Mouse (Mus musculus) erythroblast, embryonic 14.5 days (primary cell): ENCODE data around the gene Uqcc3. TPM values are rescaled to one million over a fixed set of nuclear protein-coding genes. Genes with fewer than 3 reads are reported as not detected.

Source experiments
- H3K27me3 ChIP-seq: 2 replicates; pipeline ENCODE4 v1.6.1; 2012; ENCODE audit warnings: inconsistent platforms; ENCODE audit not compliant: control insufficient read depth
- H3K36me3 ChIP-seq: 2 replicates; pipeline ENCODE4 v1.6.1; 2012; ENCODE audit warnings: mild to moderate bottlenecking, inconsistent platforms; ENCODE audit not compliant: control insufficient read depth
- H3K4me1 ChIP-seq: 2 replicates; pipeline ENCODE4 v1.6.1; 2012; ENCODE audit warnings: inconsistent platforms; ENCODE audit not compliant: control insufficient read depth
- H3K4me3 ChIP-seq: replicated peaks from 2 replicates; pipeline ENCODE3; 2012; ENCODE audit warnings: moderate library complexity, mild to moderate bottlenecking, inconsistent platforms
- H3K9me3 ChIP-seq: 2 replicates; pipeline ENCODE4 v1.6.1; 2012; ENCODE audit warnings: low read length, inconsistent platforms, mixed read lengths; ENCODE audit not compliant: control insufficient read depth
- GATA1 ChIP-seq: IDR thresholded peaks from 2 replicates; pipeline ENCODE4 v1.6.1; 2012; ENCODE audit warnings: low read length, inconsistent platforms, mixed read lengths
- TAL1 ChIP-seq: IDR thresholded peaks from 3 replicates; pipeline ENCODE4 v1.6.1; 2012; ENCODE audit warnings: low read length, inconsistent platforms, mixed read lengths
- polyA plus RNA-seq: library from polyadenylated mRNA; stranded (reverse); fragments of >175 nt; gene quantifications from 2 replicates; pipeline ENCODE4 v1.2.3, GENCODE M21; 2012

Gene Uqcc3
- polyA plus RNA-seq, 1 experiment: 3.8 TPM

DNA sequence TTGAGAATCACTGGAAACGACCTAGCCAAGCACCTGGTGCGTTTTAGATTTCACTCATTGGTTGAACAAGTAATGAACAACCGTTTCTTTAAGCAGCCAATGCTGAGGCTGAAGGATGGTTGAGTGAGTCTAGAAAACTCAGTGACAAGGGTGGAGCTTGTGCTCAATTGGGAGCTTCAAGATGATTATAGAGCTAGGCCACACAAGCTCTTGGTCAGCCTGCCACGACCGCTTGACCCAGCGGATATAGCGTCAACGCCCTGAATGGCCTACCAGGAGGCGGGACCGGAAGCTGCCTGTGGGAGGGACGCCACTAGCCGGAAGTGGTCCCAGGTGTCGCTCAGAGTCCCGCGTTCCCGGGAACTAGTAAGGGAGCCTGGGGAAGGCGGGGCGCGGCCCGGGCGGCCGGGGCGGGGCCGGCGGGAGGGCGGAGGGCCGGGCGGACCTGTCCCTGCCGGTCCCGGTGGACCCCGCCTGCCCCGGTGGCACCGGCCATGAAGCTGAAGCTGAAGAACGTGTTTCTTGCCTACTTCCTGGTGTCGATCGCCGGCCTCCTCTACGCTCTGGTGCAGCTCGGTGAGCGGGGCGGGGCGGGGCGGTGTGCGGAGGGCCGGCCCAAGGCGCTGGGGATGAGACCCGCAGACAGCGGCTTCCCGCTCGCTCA, 39.5 kb upstream of the Uqcc3 start, which contains the start of gene B3gat3:
TSS of gene B3gat3 (plus strand) at position 302 of the 664 bp plus-strand sequence.
- peaks cover 50% of the 10 kb centered on the region for H3K36me3 ChIP-seq
- no peaks in the 10 kb centered on the region for H3K9me3 ChIP-seq
- no peak for TF ChIP-seq TAL1
- no peak for TF ChIP-seq GATA1
- peak within 1 kb of the TSS; percentile 95 for H3K4me3 ChIP-seq
- peaks cover 43% of the 10 kb centered on the region for H3K4me1 ChIP-seq
- no peaks in the 10 kb centered on the region for H3K27me3 ChIP-seq

DNA sequence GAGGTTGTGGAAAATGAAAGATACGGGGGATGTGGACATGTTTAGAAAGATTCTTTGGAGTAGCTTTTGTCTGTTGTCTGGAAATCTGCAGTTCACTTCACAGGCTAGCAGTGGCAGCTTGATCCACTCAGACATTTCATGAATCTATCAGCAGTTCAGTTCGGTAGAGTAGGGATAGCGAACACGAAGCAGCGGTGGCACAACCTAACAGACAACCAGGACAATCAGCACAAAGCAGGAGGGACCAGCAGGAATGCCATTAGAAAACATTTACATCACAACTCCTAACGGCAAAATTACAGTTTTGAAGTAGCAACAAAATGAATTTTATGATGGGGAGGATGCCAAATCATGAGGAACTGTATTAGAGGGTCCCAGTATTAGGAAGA, 39.0 kb upstream of the Uqcc3 start:
- Histone ChIP-seq H3K27me3 (no peaks in the 10 kb centered on the region), H3K4me1 (peaks cover 41% of the 10 kb centered on the region), H3K36me3 (peaks cover 53% of the 10 kb centered on the region), H3K4me3 (peak overlapping the region; percentile 95), H3K9me3 (no peaks in the 10 kb centered on the region)
- TF ChIP-seq TAL1: no peak
- no peak for TF ChIP-seq GATA1

DNA sequence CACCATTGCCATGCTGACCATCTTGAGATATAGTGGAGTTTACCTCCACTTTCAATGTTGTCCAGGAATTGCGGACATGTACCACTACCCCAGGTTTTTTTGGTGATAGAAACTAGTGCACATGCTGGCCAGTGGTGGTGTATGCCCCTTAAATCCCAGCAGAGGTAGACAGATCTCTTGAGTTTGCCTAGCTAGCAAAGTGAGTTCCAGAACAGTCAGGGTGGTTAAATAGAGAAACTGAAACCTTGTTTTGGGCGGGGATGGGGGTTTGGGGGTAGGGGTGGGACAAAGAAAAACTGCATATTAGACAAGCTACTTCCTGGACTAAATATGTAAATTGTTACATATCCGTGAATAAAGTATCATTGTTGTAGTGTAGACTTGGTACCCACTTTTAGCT, 38.3 kb upstream of the Uqcc3 start:
- Histone ChIP-seq H3K9me3 (no peaks in the 10 kb centered on the region), H3K36me3 (peaks cover 55% of the 10 kb centered on the region), H3K27me3 (no peaks in the 10 kb centered on the region), H3K4me3 (no peak overlapping the region), H3K4me1 (peaks cover 37% of the 10 kb centered on the region)
- TF ChIP-seq GATA1 (no peak), TAL1 (no peak)

DNA sequence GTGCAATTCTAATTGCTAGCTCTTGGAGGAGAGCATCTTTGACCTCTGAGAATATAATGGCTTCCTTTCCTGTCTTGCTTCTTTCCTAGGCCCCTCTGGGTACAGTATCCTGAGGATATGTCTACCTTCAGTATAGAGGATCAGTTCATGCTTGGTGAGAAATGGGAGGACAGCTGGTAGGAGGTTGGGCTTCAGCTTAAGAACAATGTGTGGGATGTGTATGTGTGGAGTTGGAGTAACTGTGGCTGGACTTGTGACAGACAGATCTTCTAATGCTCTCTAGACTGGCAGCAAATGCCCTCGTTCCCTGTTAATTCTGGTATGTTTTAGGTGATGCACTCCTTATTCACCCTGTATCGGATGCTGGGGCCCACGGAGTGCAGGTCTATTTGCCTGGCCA, 33.5 kb upstream of the Uqcc3 start:
- TF ChIP-seq GATA1 (no peak), TAL1 (no peak)
- H3K27me3 ChIP-seq: no peaks in the 10 kb centered on the region
- peaks cover 2% of the 10 kb centered on the region for H3K4me1 ChIP-seq
- H3K36me3 ChIP-seq: peaks cover 82% of the 10 kb centered on the region
- no peaks in the 10 kb centered on the region for H3K9me3 ChIP-seq
- H3K4me3 ChIP-seq: no peak overlapping the region

DNA sequence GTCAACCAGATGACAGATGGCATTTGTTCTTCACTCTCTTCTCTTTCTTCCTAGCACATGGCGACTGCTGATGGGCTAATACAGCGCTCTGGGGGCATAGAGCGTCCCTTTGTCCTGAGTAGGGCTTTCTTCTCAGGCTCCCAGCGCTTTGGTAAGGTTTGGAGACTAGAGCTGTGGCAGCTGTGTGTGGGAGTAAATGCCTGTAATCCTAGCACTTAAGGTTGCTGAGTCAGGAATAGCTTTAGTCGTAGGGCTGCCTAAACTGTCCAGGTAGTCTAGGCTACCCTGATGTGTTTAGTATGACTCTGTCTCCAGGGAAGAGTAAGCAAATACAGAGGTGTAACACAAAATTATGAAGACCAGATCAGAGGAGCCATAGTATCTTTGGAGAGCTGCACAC, 31.1 kb upstream of the Uqcc3 start:
- H3K36me3 ChIP-seq: peaks cover 100% of the 10 kb centered on the region
- no peaks in the 10 kb centered on the region for H3K9me3 ChIP-seq
- no peaks in the 10 kb centered on the region for H3K4me1 ChIP-seq
- H3K4me3 ChIP-seq: no peak overlapping the region
- TF ChIP-seq TAL1 (no peak), GATA1 (no peak)
- H3K27me3 ChIP-seq: no peaks in the 10 kb centered on the region

DNA sequence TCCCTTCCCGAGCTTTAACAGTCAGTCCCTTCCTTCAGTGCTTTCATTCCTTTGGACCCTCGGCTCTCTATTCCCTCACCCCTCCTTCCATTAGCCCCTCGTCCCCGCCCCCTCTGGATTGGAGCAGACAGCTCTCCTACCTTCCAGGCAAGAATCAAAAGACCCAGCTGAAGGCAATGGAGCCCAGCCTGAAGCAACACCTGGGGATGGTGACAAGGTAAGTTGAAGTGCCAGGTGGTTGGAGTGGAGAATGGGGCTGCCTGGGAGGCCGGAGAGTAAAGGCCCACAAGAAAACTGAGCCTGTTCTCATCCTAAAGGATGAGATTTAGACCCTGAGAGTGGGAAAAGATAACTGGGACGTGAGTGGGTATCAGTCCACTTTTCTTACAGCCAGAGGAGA, 27.8 kb upstream of the Uqcc3 start:
- Histone ChIP-seq H3K9me3 (no peaks in the 10 kb centered on the region), H3K27me3 (no peaks in the 10 kb centered on the region), H3K36me3 (peaks cover 98% of the 10 kb centered on the region), H3K4me1 (no peaks in the 10 kb centered on the region), H3K4me3 (no peak overlapping the region)
- TF ChIP-seq GATA1 (no peak), TAL1 (no peak)

DNA sequence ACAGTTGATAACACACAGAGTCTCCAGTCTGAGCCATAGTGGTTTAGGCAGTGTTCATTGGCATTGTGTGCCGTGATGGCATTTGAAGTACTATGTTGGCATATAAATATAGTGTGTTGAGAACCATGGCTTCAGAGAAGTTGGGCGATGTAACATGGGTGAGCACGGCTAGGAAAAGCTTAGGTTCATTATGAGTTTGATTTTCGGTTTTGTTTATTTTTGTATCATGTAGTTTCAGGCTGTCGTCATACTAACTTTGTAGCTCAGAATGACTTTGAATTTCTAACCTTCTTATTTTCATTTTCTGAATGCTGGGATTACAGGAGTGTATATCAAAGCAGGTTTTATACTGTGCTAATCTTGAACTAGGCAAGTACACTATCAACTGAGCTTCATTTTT, 22.7 kb upstream of the Uqcc3 start:
- Histone ChIP-seq H3K9me3 (no peaks in the 10 kb centered on the region), H3K36me3 (peaks cover 87% of the 10 kb centered on the region), H3K4me3 (no peak overlapping the region), H3K27me3 (no peaks in the 10 kb centered on the region), H3K4me1 (peaks cover 24% of the 10 kb centered on the region)
- no peak for TF ChIP-seq GATA1
- TF ChIP-seq TAL1: no peak

DNA sequence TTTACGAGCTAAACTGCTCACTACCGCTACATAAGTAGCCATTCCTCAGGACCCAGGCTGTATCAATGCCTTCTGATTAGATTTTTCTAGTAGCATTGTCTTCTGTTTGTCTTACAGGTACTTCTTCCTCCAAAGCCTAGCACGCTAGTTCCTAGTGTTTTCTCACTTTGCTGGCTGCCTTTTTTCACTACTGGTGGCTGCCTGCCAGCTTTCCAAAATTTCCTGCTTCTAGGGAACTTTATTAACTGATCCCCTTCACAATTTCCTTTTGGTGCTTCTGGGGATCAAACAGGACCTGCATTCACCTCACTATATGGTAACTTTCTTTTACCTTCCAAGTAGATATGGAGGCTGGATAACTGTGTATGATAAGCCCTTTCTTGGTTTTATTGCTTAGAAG, 18.4 kb upstream of the Uqcc3 start:
- Histone ChIP-seq H3K36me3 (peaks cover 78% of the 10 kb centered on the region), H3K4me3 (peak overlapping the region; percentile 70), H3K27me3 (no peaks in the 10 kb centered on the region), H3K4me1 (peaks cover 60% of the 10 kb centered on the region), H3K9me3 (peaks cover 3% of the 10 kb centered on the region; the same call in 1 of the 2 replicates)
- TF ChIP-seq GATA1 (no peak), TAL1 (no peak)

DNA sequence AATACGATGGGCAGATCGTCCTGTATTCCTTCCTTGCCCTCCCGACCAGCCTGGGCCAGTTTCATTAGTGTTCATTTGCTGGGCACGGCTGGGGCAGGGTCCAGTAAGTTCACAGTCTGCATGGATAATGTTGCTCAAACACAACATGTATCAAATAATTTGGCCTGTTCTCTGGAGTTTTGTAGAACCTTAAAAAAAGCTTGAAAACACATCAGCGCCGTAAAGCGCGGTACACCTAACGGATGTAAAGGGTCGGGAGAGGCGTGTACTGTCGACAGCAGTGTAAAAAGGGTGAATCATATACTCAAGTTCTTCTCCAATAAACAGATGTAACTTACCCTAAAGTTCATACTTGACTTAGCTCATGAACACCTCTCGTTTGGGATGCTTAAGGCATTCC, 17.9 kb upstream of the Uqcc3 start:
- peaks cover 74% of the 10 kb centered on the region for H3K36me3 ChIP-seq
- TF ChIP-seq TAL1: no peak
- no peak for TF ChIP-seq GATA1
- peaks cover 3% of the 10 kb centered on the region; the same call in 1 of the 2 replicates for H3K9me3 ChIP-seq
- H3K4me1 ChIP-seq: peaks cover 65% of the 10 kb centered on the region
- peak overlapping the region; percentile 70 for H3K4me3 ChIP-seq
- H3K27me3 ChIP-seq: no peaks in the 10 kb centered on the region
